23 mouse cellular contexts compared by ENCODE assay signal in the genomic region with DNA sequence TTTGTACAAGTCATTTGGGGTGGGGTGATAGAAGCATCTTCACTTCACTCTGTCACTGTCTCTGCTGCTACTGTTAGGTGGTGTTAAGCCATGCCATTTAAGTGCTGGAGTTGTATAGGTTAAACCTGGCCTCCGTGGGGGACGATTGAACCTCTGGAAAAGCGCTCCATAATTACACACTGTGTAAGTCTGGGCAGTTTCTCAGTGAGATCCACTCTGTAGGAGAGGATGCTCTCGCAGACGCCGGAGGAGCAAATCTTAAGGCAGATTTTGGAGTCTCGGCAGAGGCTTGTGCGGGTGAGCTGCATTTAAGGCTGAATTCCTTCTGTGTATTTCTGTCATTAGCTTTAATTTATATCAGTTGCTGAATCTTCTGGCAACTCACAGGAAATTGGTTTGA.
DNase-seq lines count a peak whose midpoint lies in the region; ATAC-seq and TF ChIP-seq lines count a peak whose summit lies in the region.
"Had no signal": no experiment of that assay in that cellular context is flagged by ENCODE, and none has a peak within 500 bp of the region (broad histone marks: within the 10 kb centered on the region; RNA-seq: fewer than 3 reads in every experiment).

No protein-coding gene starts in this region.

- TF ChIP-seq POLR2A in limb, embryonic 14.5 days (IDR thresholded peaks at IDR 0.05; ENCODE audit: borderline replicate concordance, extremely low read depth, insufficient read depth, insufficient read length) = no peak

- DNase-seq in hindbrain, embryonic 10.5 days (ENCODE audit: low spot score) = no peak
- DNase-seq in limb, embryonic 14.5 days (ENCODE audit: low spot score) = no peak
- DNase-seq in limb, embryonic 10.5 days (ENCODE audit: low spot score) = no peak
- DNase-seq in adipocyte (ENCODE audit: low spot score) = no peak
- no peak for DNase-seq in adrenal gland, adult (ENCODE audit: inconsistent age in 2 of 2, low spot score in 1 of 2)
- DNase-seq: adrenal gland, adult 8-10 months; cerebellum, adult 11 months; cerebellum, adult 8-10 months; cerebellum, postnatal 14 days; embryo, embryonic 11 days; gastrocnemius, postnatal 10 days; heart, adult 2 months had no signal

- ATAC-seq in hindbrain, embryonic 13.5 days (ENCODE audit: low FRiP score) = no peak
- no peak for ATAC-seq in limb, embryonic 14.5 days (ENCODE audit: low FRiP score, low read depth)
- ATAC-seq in neural tube, embryonic 14.5 days (ENCODE audit: low read depth) = 0 out of 2 replicates have a peak, but pooled peaks have one; percentile 38
- no peak for ATAC-seq in stomach, embryonic 15.5 days (ENCODE audit: insufficient read depth, low FRiP score, low read depth)
- ATAC-seq: activated CD4-positive, CD25-positive, alpha-beta regulatory T cell, adult 4 months; forebrain, embryonic 14.5 days; Patski had no signal

- H3K36me3 ChIP-seq in hindbrain, embryonic 13.5 days = peaks cover 18% of the 10 kb centered on the region
- H3K36me3 ChIP-seq in hindbrain, embryonic 10.5 days = peaks cover 78% of the 10 kb centered on the region
- H3K36me3 ChIP-seq in limb, embryonic 14.5 days (ENCODE audit: control insufficient read depth, insufficient read depth, low read length) = peaks cover 12% of the 10 kb centered on the region; the same call in 1 of the 2 replicates
- H3K36me3 ChIP-seq in limb, embryonic 10.5 days = peaks cover 55% of the 10 kb centered on the region
- H3K36me3 ChIP-seq in neural tube, embryonic 14.5 days (ENCODE audit: control insufficient read depth, insufficient read depth, low read length) = 0 out of 2 replicates have a peak, but pooled peaks cover 5% of the 10 kb centered on the region
- H3K36me3 ChIP-seq in stomach, embryonic 15.5 days = no peaks in the 10 kb centered on the region; the same call in 1 of the 2 replicates

- 90% methylated on average over 8 of the region's 8 CpGs for WGBS in hindbrain, embryonic 13.5 days
- WGBS in hindbrain, embryonic 10.5 days = 97% methylated on average over 8 of the region's 8 CpGs
- 72% methylated on average over 8 of the region's 8 CpGs for WGBS in limb, embryonic 14.5 days
- WGBS in limb, embryonic 10.5 days = 95% methylated on average over 8 of the region's 8 CpGs
- 76% methylated on average over 8 of the region's 8 CpGs for WGBS in neural tube, embryonic 14.5 days
- WGBS in stomach, embryonic 15.5 days = 58% methylated on average over 8 of the region's 8 CpGs

- H3K9me3 ChIP-seq in hindbrain, embryonic 13.5 days = no peaks in the 10 kb centered on the region
- H3K9me3 ChIP-seq in hindbrain, embryonic 10.5 days = no peaks in the 10 kb centered on the region
- no peaks in the 10 kb centered on the region for H3K9me3 ChIP-seq in limb, embryonic 14.5 days (ENCODE audit: control insufficient read depth, low read length)
- no peaks in the 10 kb centered on the region for H3K9me3 ChIP-seq in limb, embryonic 10.5 days (replicated peaks)
- H3K9me3 ChIP-seq in neural tube, embryonic 14.5 days (ENCODE audit: control insufficient read depth, low read length) = no peaks in the 10 kb centered on the region
- no peaks in the 10 kb centered on the region for H3K9me3 ChIP-seq in stomach, embryonic 15.5 days
- H3K9me3 ChIP-seq: embryonic facial prominence, embryonic 15.5 days; forebrain, embryonic 10.5 days; heart, embryonic 12.5 days had no signal

- peak overlapping the region; percentile 40; the same call in 1 of the 2 replicates for H3K27ac ChIP-seq in hindbrain, embryonic 13.5 days
- no peak overlapping the region for H3K27ac ChIP-seq in hindbrain, embryonic 10.5 days
- H3K27ac ChIP-seq in limb, embryonic 14.5 days (replicated peaks; ENCODE audit: low read depth, low read length) = 0 out of 2 replicates have a peak overlapping the region, but pooled peaks have one; percentile 9
- H3K27ac ChIP-seq in limb, embryonic 10.5 days = no peak overlapping the region
- no peak overlapping the region for H3K27ac ChIP-seq in neural tube, embryonic 14.5 days (ENCODE audit: low read depth, low read length)
- 0 out of 2 replicates have a peak overlapping the region, but pooled peaks have one; percentile 31 for H3K27ac ChIP-seq in stomach, embryonic 15.5 days
- H3K27ac ChIP-seq: forebrain, embryonic 10.5 days; heart, adult 2 months had no signal

- H3K4me3 ChIP-seq in hindbrain, embryonic 13.5 days = no peak overlapping the region
- H3K4me3 ChIP-seq in hindbrain, embryonic 10.5 days = no peak overlapping the region
- H3K4me3 ChIP-seq in limb, embryonic 14.5 days (replicated peaks; ENCODE audit: low read length) = no peak overlapping the region
- no peak overlapping the region for H3K4me3 ChIP-seq in limb, embryonic 10.5 days
- H3K4me3 ChIP-seq in neural tube, embryonic 14.5 days (ENCODE audit: low read depth, low read length) = no peak overlapping the region
- no peak overlapping the region for H3K4me3 ChIP-seq in stomach, embryonic 15.5 days (replicated peaks)
- H3K4me3 ChIP-seq: embryonic facial prominence, embryonic 15.5 days; erythroblast, embryonic 14.5 days; forebrain, embryonic 10.5 days; heart, adult 2 months; heart, embryonic 12.5 days had no signal

- H3K27me3 ChIP-seq in hindbrain, embryonic 13.5 days = no peaks in the 10 kb centered on the region
- H3K27me3 ChIP-seq in hindbrain, embryonic 10.5 days (ENCODE audit: insufficient read depth, poor library complexity, severe bottlenecking) = no peaks in the 10 kb centered on the region
- H3K27me3 ChIP-seq in limb, embryonic 14.5 days (ENCODE audit: control insufficient read depth, insufficient read depth, low read length) = no peaks in the 10 kb centered on the region
- no peaks in the 10 kb centered on the region for H3K27me3 ChIP-seq in limb, embryonic 10.5 days (ENCODE audit: low read depth, poor library complexity, severe bottlenecking)
- no peaks in the 10 kb centered on the region for H3K27me3 ChIP-seq in neural tube, embryonic 14.5 days (ENCODE audit: control insufficient read depth, insufficient read depth, low read length)
- no peaks in the 10 kb centered on the region for H3K27me3 ChIP-seq in stomach, embryonic 15.5 days (replicated peaks)
- H3K27me3 ChIP-seq: CH12.LX; embryonic facial prominence, embryonic 15.5 days; heart, embryonic 12.5 days; Patski had no signal

- no peak overlapping the region for H3K9ac ChIP-seq in hindbrain, embryonic 13.5 days
- no peak overlapping the region for H3K9ac ChIP-seq in limb, embryonic 14.5 days (ENCODE audit: low read depth, low read length, severe bottlenecking)
- no peak overlapping the region for H3K9ac ChIP-seq in neural tube, embryonic 14.5 days (replicated peaks; ENCODE audit: low read depth, low read length)
- H3K9ac ChIP-seq in stomach, embryonic 15.5 days = no peak overlapping the region
- H3K9ac ChIP-seq: embryonic facial prominence, embryonic 15.5 days; heart, embryonic 12.5 days had no signal

- H3K4me1 ChIP-seq in hindbrain, embryonic 13.5 days (replicated peaks) = peaks cover 20% of the 10 kb centered on the region
- no peaks in the 10 kb centered on the region for H3K4me1 ChIP-seq in hindbrain, embryonic 10.5 days (replicated peaks)
- no peaks in the 10 kb centered on the region for H3K4me1 ChIP-seq in limb, embryonic 14.5 days (ENCODE audit: control insufficient read depth, insufficient read depth, low read length)
- no peaks in the 10 kb centered on the region for H3K4me1 ChIP-seq in limb, embryonic 10.5 days
- H3K4me1 ChIP-seq in neural tube, embryonic 14.5 days (ENCODE audit: control insufficient read depth, insufficient read depth, low read length) = no peaks in the 10 kb centered on the region
- H3K4me1 ChIP-seq in stomach, embryonic 15.5 days = peaks cover 10% of the 10 kb centered on the region; the same call in 1 of the 2 replicates
- H3K4me1 ChIP-seq: forebrain, embryonic 10.5 days had no signal

- H3K4me2 ChIP-seq in hindbrain, embryonic 13.5 days = no peak overlapping the region
- H3K4me2 ChIP-seq in limb, embryonic 14.5 days (replicated peaks; ENCODE audit: low read depth, low read length, severe bottlenecking) = no peak overlapping the region
- H3K4me2 ChIP-seq in neural tube, embryonic 14.5 days (ENCODE audit: low read depth, low read length) = no peak overlapping the region
- H3K4me2 ChIP-seq in stomach, embryonic 15.5 days = no peak overlapping the region
- H3K4me2 ChIP-seq: embryonic facial prominence, embryonic 15.5 days; heart, embryonic 12.5 days had no signal

Comparison
In these comparisons a context has a peak if more than half of its experiments do, and no peak if none do; other contexts are left out.
1. H3K27ac ChIP-seq: peak in hindbrain, embryonic 13.5 days (single experiment), limb, embryonic 14.5 days (single experiment) and stomach, embryonic 15.5 days (single experiment); none in hindbrain, embryonic 10.5 days (single experiment), limb, embryonic 10.5 days (single experiment) and neural tube, embryonic 14.5 days (single experiment).